Mouse (Mus musculus) retina, embryonic 14.5 days (tissue): ENCODE results near the gene Dtnbp1.
A peak's percentile ranks its signal among the peaks of the same experiment; 100 is the strongest.

ENCODE experiments used
- DNase-seq: peaks from one replicate; pipeline ENCODE4 v3.0.0-alpha.2; 2015; ENCODE audit warnings: low spot score

Dtnbp1 gene

GRCm38 (mm10) chr13:44948320-44949250 lies 53.4 kb downstream of the Dtnbp1 start:
- DNase-seq = no peak

- peak; percentile 79 for DNase-seq
These were observed 54.9 kb downstream of the Dtnbp1 start for GRCm38 (mm10) chr13:44946880-44947635.

GRCm38 (mm10) chr13:44943618-44944017 lies 58.3 kb downstream of the Dtnbp1 start:
- no peak for DNase-seq

GRCm38 (mm10) chr13:44939326-44940035 lies 62.5 kb downstream of the Dtnbp1 start:
- DNase-seq = no peak

GRCm38 (mm10) chr13:44937681-44938080 lies 64.3 kb downstream of the Dtnbp1 start:
- DNase-seq = no peak

GRCm38 (mm10) chr13:44933575-44933974 lies 68.4 kb downstream of the Dtnbp1 start:
- no peak for DNase-seq

GRCm38 (mm10) chr13:44932307-44933264 lies 69.4 kb downstream of the Dtnbp1 start:
- DNase-seq = no peak

- no peak for DNase-seq
These were observed 75.6 kb downstream of the Dtnbp1 start for GRCm38 (mm10) chr13:44926311-44926710.

GRCm38 (mm10) chr13:44925173-44925572 lies 76.8 kb downstream of the Dtnbp1 start:
- DNase-seq = no peak

GRCm38 (mm10) chr13:44924042-44924441 lies 77.9 kb downstream of the Dtnbp1 start:
- DNase-seq = no peak

GRCm38 (mm10) chr13:44921721-44922120 lies 80.2 kb downstream of the Dtnbp1 start:
- DNase-seq = no peak

- DNase-seq = no peak
These were observed 80.9 kb downstream of the Dtnbp1 start for GRCm38 (mm10) chr13:44921095-44921494.

GRCm38 (mm10) chr13:44918269-44918668 lies 83.7 kb downstream of the Dtnbp1 start:
- no peak for DNase-seq

- DNase-seq = no peak
These were observed 84.7 kb downstream of the Dtnbp1 start for GRCm38 (mm10) chr13:44917202-44917601.

GRCm38 (mm10) chr13:44915945-44916344 lies 86.0 kb downstream of the Dtnbp1 start:
- DNase-seq = peak; percentile 58

GRCm38 (mm10) chr13:44915382-44915781 lies 86.6 kb downstream of the Dtnbp1 start:
- DNase-seq = no peak

GRCm38 (mm10) chr13:44913560-44913959 lies 88.4 kb downstream of the Dtnbp1 start:
- DNase-seq = peak; percentile 45

GRCm38 (mm10) chr13:44912851-44913250 lies 89.1 kb downstream of the Dtnbp1 start:
- DNase-seq = no peak

- no peak for DNase-seq
These were observed 93.2 kb downstream of the Dtnbp1 start for GRCm38 (mm10) chr13:44908790-44909189.

GRCm38 (mm10) chr13:44907702-44908101 lies 94.2 kb downstream of the Dtnbp1 start:
- DNase-seq = no peak

- peak; percentile 32 for DNase-seq
These were observed 95.8 kb downstream of the Dtnbp1 start for GRCm38 (mm10) chr13:44906141-44906540.
